Mouse (Mus musculus) embryo, embryonic 11 days (tissue): ENCODE results near the gene Smarca5.

ENCODE experiments used
- DNase-seq: peaks from one replicate; pipeline ENCODE4 v3.0.0-alpha.2; 2015

Gene Smarca5

GRCm38 (mm10) chr8:80661055-80661454, 78.2 kb downstream of the Smarca5 start:
- no peak for DNase-seq

- peak; percentile 11 for DNase-seq
Observed at GRCm38 (mm10) chr8:80657639-80658038, 81.7 kb downstream of the Smarca5 start.
